Mouse (Mus musculus) G1E (cell line): ENCODE results near the gene Raph1.

ENCODE experiments used
- CTCF ChIP-seq: IDR thresholded peaks from 2 replicates; pipeline ENCODE4 v1.5.1; 2012; ENCODE audit warnings: low read depth, low read length, inconsistent platforms, mixed read lengths
- GATA1 ChIP-seq: IDR thresholded peaks from 2 replicates; pipeline ENCODE4 v1.6.1; 2012; ENCODE audit warnings: borderline replicate concordance, low read length, inconsistent platforms, mixed read lengths
- POLR2AphosphoS5 ChIP-seq: IDR thresholded peaks from 2 replicates; pipeline ENCODE4 v1.6.1; 2012; ENCODE audit warnings: low read depth, low read length, inconsistent platforms; ENCODE audit not compliant: insufficient replicate concordance
- TAL1 ChIP-seq: conservative IDR thresholded peaks from 2 replicates; pipeline ENCODE4 v1.6.1; 2012; ENCODE audit warnings: low read depth, low read length, inconsistent platforms, mixed read lengths

DNA sequence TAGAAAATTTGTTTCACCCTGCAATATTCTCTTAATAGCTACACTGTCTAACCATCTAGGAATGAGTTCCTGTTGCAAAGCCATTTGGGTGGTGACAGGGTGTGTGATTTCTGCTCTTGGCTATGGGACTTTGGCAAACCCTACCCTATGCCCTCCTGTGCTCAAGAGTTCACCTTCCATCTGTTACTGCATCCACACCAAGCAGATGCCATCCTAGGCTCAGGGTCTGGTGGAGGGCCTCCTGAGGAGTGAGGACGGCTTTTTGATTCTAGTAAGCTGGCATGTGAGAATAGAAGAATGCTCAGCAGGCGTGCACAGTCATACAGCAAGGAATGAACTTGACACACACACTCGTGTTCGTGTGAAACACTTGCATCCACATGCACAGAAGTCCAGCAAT, 76.4 kb downstream of the Raph1 start:
- no peak for TF ChIP-seq CTCF
- TF ChIP-seq TAL1: no peak
- TF ChIP-seq POLR2AphosphoS5: no peak
- no peak for TF ChIP-seq GATA1
